Mouse (Mus musculus): ENCODE results near the gene Fubp1.

Gene Fubp1

GRCm38 (mm10) chr3:152278431-152278830 is 68.2 kb downstream of the Fubp1 start:
- DNase-seq, result no peak

GRCm38 (mm10) chr3:152282126-152282525 is 71.9 kb downstream of the Fubp1 start:
- DNase-seq, result no peak

GRCm38 (mm10) chr3:152284306-152284705 is 74.1 kb downstream of the Fubp1 start:
- DNase-seq, result no peak

- no peak for DNase-seq
Measured at GRCm38 (mm10) chr3:152284759-152285158, 74.5 kb downstream of the Fubp1 start.

Measured in spleen, adult 18-20 months (tissue).